Mouse (Mus musculus): Measurements from ENCODE around the gene Creb5. TPM values are rescaled to one million over a fixed set of nuclear protein-coding genes. Genes with fewer than 3 reads are reported as not detected.

Creb5 gene
- polyA plus RNA-seq, 1 experiment from 2014 or later: 2.5 TPM

DNA sequence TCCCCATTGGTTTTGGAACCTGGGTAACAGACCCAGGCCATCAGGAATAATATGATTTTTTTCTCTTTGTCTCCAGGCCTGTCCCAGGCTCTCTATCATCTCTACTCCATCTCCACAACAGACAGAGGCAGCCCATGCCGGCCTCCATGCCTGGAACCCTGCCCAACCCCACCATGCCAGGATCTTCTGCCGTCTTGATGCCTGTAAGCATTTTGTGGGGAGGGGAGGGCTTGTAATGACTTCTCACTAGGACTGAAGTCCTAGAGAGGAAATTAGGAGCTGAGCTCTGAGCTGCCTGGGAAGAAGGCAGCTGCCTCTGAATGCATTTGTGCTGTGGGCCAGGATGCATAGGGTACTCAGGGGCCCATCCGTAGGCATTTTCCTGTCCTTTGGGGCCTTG lies 317.3 kb downstream of the Creb5 start:
- Histone ChIP-seq H3K9ac (ENCODE audit: low read depth, low read length) (no peak overlapping the region), H3K36me3 (ENCODE audit: control insufficient read depth, insufficient read depth, low read length) (no peaks in the 10 kb centered on the region), H3K27me3 (ENCODE audit: control insufficient read depth, insufficient read depth, low read depth, low read length) (no peaks in the 10 kb centered on the region), H3K27ac (ENCODE audit: low read length) (no peak overlapping the region), H3K4me2 (ENCODE audit: low read length) (no peak overlapping the region), H3K9me3 (replicated peaks; ENCODE audit: control insufficient read depth, low read length, poor library complexity, severe bottlenecking) (no peaks in the 10 kb centered on the region), H3K4me3 (ENCODE audit: low read depth, low read length) (no peak overlapping the region), H3K4me1 (ENCODE audit: control insufficient read depth, insufficient read depth, low read length) (no peaks in the 10 kb centered on the region)
- 71% methylated on average over 3 of the region's 3 CpGs for WGBS
- ATAC-seq: no peak

DNA sequence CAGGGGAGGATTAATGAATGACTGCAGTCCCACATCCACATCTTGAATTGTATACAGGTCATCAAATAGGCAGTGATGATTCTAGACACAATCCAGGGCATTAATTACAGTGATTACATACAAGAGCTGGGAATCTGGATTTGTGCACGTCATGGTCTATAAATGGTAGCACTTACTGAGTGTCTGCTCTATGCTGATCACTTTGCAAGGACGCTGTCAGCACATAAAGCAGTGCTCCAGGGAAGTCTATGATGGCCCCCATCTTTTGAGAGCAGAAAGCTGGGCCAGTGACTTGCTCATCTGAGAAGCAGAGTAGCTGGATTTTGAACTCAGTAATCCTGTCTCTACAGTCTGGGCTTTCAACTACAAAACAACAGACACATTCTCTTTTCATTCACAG lies 318.1 kb downstream of the Creb5 start:
- Histone ChIP-seq H3K36me3 (ENCODE audit: control insufficient read depth, insufficient read depth, low read length) (no peaks in the 10 kb centered on the region), H3K4me1 (ENCODE audit: control insufficient read depth, insufficient read depth, low read length) (no peaks in the 10 kb centered on the region), H3K9me3 (replicated peaks; ENCODE audit: control insufficient read depth, low read length, poor library complexity, severe bottlenecking) (no peaks in the 10 kb centered on the region), H3K4me2 (ENCODE audit: low read length) (no peak overlapping the region), H3K27me3 (ENCODE audit: control insufficient read depth, insufficient read depth, low read depth, low read length) (no peaks in the 10 kb centered on the region), H3K9ac (ENCODE audit: low read depth, low read length) (no peak overlapping the region), H3K27ac (ENCODE audit: low read length) (no peak overlapping the region), H3K4me3 (ENCODE audit: low read depth, low read length) (no peak overlapping the region)
- 72% methylated on average over 2 of the region's 2 CpGs for WGBS
- ATAC-seq: no peak

DNA sequence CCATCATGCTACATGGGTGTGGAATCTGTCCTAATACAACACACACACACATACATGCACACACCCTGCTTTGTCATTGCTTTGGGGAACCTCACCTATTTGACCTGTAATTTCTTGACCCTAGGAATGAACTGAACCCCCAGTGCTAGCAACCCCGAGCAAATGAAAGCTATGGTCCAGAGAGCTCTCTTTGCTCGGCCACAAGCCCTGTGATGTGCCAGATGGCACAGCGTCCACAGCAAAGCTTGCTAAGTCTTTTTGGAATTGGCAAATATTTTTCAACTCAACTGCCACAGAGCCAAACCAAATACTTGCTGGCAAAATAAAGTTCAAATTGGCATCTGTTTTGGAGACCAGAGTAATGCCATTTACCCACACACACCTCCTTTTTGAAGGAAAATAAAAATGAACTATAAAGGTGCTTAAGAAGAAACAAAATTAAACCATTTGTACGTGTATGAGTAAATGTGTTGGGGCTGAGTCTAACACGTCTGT lies 324.4 kb downstream of the Creb5 start:
- Histone ChIP-seq H3K4me2 (ENCODE audit: low read length) (no peak overlapping the region), H3K4me3 (ENCODE audit: low read depth, low read length) (no peak overlapping the region), H3K9ac (ENCODE audit: low read depth, low read length) (no peak overlapping the region), H3K27ac (ENCODE audit: low read length) (no peak overlapping the region), H3K36me3 (ENCODE audit: control insufficient read depth, insufficient read depth, low read length) (no peaks in the 10 kb centered on the region), H3K9me3 (replicated peaks; ENCODE audit: control insufficient read depth, low read length, poor library complexity, severe bottlenecking) (no peaks in the 10 kb centered on the region), H3K4me1 (ENCODE audit: control insufficient read depth, insufficient read depth, low read length) (peaks cover 7% of the 10 kb centered on the region), H3K27me3 (ENCODE audit: control insufficient read depth, insufficient read depth, low read depth, low read length) (no peaks in the 10 kb centered on the region)
- no peak for ATAC-seq
- 83% methylated on average over 5 of the region's 5 CpGs for WGBS

DNA sequence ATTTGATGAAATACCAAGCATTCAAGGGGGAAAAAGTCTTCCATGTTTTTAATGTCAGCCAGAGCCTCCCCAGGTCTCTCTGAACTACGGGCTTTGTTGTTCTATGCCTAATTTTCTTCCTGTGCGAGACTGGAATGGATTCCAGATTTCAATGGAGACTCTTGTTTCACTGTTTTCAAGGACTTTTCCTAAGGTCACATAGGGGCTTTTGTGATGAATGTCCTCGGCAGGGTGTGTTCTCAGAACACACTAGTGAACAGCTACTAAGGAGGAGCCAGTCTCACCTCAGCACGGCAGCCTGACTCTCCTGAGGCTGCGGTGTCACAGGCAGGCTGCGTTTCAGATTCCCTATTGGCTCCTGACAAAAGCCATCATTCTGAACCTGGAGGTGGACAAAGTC lies 325.6 kb downstream of the Creb5 start:
- Histone ChIP-seq H3K4me1 (ENCODE audit: control insufficient read depth, insufficient read depth, low read length) (peaks cover 7% of the 10 kb centered on the region), H3K4me2 (ENCODE audit: low read length) (peak overlapping the region; percentile 16; the same call in 1 of the 2 replicates), H3K27ac (ENCODE audit: low read length) (no peak overlapping the region), H3K9ac (ENCODE audit: low read depth, low read length) (no peak overlapping the region), H3K36me3 (ENCODE audit: control insufficient read depth, insufficient read depth, low read length) (no peaks in the 10 kb centered on the region), H3K27me3 (ENCODE audit: control insufficient read depth, insufficient read depth, low read depth, low read length) (no peaks in the 10 kb centered on the region), H3K4me3 (ENCODE audit: low read depth, low read length) (no peak overlapping the region), H3K9me3 (replicated peaks; ENCODE audit: control insufficient read depth, low read length, poor library complexity, severe bottlenecking) (no peaks in the 10 kb centered on the region)
- 54% methylated on average over 6 of the region's 6 CpGs for WGBS
- ATAC-seq: no peak

DNA sequence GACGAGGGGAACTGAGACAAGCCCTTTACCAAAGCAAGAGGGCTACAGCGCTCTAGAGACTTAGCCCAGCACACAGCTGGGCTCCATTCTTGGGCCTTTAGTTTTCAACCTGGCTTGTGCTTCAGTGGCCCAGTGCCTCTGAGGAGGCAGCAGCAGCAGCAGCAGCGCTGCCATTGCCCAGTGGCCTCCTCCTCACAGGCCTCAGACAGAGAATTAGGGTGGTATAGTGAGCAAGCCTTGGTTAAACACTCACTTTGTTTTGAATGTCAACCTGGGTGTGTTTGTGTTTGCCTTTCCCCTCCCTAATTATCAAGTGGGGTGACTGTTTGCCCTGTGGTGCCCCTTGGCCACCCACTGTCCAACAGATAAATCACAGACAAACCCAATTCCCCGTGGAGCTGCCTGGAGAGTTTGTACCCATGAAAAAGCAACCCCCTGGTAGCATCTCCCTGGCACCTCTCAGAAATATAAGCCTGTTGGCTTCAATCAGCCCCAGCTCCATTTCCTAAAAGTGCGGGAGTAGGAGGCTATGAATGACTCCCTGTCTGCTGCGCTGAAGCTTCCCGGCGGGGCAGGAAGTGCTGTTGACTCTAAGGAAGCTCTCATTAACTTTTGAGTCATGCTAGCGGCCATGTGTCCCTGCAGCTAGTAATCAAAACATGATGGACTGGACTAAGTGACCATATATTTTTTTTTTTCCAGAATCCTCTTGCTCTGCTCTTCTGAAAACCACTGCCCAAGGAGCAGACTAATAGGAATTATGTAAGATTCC lies 328.6 kb downstream of the Creb5 start:
- Histone ChIP-seq H3K4me1 (ENCODE audit: control insufficient read depth, insufficient read depth, low read length) (peaks cover 7% of the 10 kb centered on the region), H3K27ac (ENCODE audit: low read length) (no peak overlapping the region), H3K4me3 (ENCODE audit: low read depth, low read length) (no peak overlapping the region), H3K4me2 (ENCODE audit: low read length) (no peak overlapping the region), H3K9ac (ENCODE audit: low read depth, low read length) (no peak overlapping the region), H3K9me3 (replicated peaks; ENCODE audit: control insufficient read depth, low read length, poor library complexity, severe bottlenecking) (no peaks in the 10 kb centered on the region), H3K27me3 (ENCODE audit: control insufficient read depth, insufficient read depth, low read depth, low read length) (no peaks in the 10 kb centered on the region; the same call in 1 of the 2 replicates), H3K36me3 (ENCODE audit: control insufficient read depth, insufficient read depth, low read length) (no peaks in the 10 kb centered on the region)
- 74% methylated on average over 9 of the region's 9 CpGs for WGBS
- ATAC-seq: no peak

DNA sequence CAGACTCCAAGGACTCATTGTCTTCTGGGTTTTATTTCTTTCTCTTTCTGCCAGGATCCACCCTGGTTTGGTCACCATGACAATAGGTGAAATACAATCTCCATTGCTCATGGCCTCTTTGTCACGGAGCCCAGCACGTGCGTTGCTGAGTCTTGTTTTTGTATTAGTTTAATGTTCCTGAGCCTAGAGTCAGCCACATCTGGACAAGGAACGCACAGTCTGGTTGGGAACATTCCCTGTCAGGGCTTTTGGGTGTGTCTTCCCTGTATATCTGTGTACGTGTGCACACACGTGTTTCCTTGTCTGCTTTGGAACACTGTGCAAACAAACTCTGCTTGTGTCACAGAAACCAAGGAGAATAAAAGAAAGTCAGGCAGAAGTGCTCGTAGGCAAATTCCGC lies 331.1 kb downstream of the Creb5 start:
- no peaks in the 10 kb centered on the region; the same call in 1 of the 2 replicates for H3K27me3 ChIP-seq (ENCODE audit: control insufficient read depth, insufficient read depth, low read depth, low read length)
- H3K9me3 ChIP-seq (replicated peaks; ENCODE audit: control insufficient read depth, low read length, poor library complexity, severe bottlenecking): no peaks in the 10 kb centered on the region
- 74% methylated on average over 8 of the region's 8 CpGs for WGBS
- no peak overlapping the region for H3K9ac ChIP-seq (ENCODE audit: low read depth, low read length)
- no peak overlapping the region for H3K27ac ChIP-seq (ENCODE audit: low read length)
- no peak overlapping the region for H3K4me3 ChIP-seq (ENCODE audit: low read depth, low read length)
- H3K36me3 ChIP-seq (ENCODE audit: control insufficient read depth, insufficient read depth, low read length): no peaks in the 10 kb centered on the region
- ATAC-seq: no peak
- no peak overlapping the region for H3K4me2 ChIP-seq (ENCODE audit: low read length)
- no peaks in the 10 kb centered on the region for H3K4me1 ChIP-seq (ENCODE audit: control insufficient read depth, insufficient read depth, low read length)

DNA sequence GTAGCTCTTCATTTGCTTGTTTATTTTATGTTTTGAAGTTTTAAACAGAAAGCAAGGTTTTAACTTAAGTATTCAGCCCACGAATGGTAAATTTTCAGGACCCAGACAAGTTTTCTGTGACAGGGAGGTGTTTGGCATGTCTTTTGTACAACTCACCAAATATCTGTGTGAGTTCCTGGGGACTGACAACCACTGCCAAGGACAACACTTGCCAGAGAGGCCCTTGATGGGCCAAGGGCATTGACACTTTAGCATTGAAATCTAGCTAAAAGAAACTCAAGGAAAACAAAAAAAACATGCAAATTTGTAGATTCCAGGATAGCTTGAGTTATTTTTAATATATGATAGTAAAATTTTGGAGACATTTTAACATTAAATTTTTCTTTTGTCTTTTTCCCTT lies 332.6 kb downstream of the Creb5 start:
- 60% methylated on average over 1 of the region's 1 CpGs for WGBS
- no peak for ATAC-seq

DNA sequence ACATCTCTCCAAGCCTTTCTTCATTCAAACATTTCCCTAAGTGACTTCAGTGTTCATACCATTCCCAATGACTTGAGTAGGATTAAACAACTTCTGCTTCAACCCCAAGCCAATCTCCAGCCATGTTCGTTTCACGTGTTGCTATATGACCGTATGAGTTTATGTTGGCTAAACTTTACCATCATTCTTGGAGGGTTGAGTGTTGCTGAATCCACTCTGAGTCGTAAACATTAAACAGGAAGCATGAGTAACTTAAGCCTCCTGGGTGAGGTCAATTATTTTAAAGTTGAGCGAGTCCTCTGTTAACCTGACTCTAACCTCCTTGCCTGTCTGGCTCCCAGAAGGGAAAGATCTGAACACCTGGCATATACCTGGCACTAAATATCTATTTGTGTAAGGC lies 334.2 kb downstream of the Creb5 start:
- no peak overlapping the region for H3K27ac ChIP-seq (ENCODE audit: low read length)
- H3K4me1 ChIP-seq (ENCODE audit: control insufficient read depth, insufficient read depth, low read length): peaks cover 5% of the 10 kb centered on the region; the same call in 1 of the 2 replicates
- no peak overlapping the region for H3K4me2 ChIP-seq (ENCODE audit: low read length)
- WGBS: 87% methylated on average over 5 of the region's 5 CpGs
- H3K36me3 ChIP-seq (ENCODE audit: control insufficient read depth, insufficient read depth, low read length): no peaks in the 10 kb centered on the region
- ATAC-seq: no peak
- no peaks in the 10 kb centered on the region; the same call in 1 of the 2 replicates for H3K27me3 ChIP-seq (ENCODE audit: control insufficient read depth, insufficient read depth, low read depth, low read length)
- H3K9ac ChIP-seq (ENCODE audit: low read depth, low read length): no peak overlapping the region
- no peaks in the 10 kb centered on the region for H3K9me3 ChIP-seq (replicated peaks; ENCODE audit: control insufficient read depth, low read length, poor library complexity, severe bottlenecking)
- no peak overlapping the region for H3K4me3 ChIP-seq (ENCODE audit: low read depth, low read length)

More for the DNA sequence above, 332.6 kb downstream of the Creb5 start:
- Histone ChIP-seq H3K27ac (ENCODE audit: low read length) (no peak overlapping the region), H3K4me1 (ENCODE audit: control insufficient read depth, insufficient read depth, low read length) (no peaks in the 10 kb centered on the region), H3K27me3 (ENCODE audit: control insufficient read depth, insufficient read depth, low read depth, low read length) (no peaks in the 10 kb centered on the region; the same call in 1 of the 2 replicates), H3K4me2 (ENCODE audit: low read length) (no peak overlapping the region), H3K4me3 (ENCODE audit: low read depth, low read length) (no peak overlapping the region), H3K36me3 (ENCODE audit: control insufficient read depth, insufficient read depth, low read length) (no peaks in the 10 kb centered on the region), H3K9ac (ENCODE audit: low read depth, low read length) (no peak overlapping the region), H3K9me3 (replicated peaks; ENCODE audit: control insufficient read depth, low read length, poor library complexity, severe bottlenecking) (no peaks in the 10 kb centered on the region)

DNA sequence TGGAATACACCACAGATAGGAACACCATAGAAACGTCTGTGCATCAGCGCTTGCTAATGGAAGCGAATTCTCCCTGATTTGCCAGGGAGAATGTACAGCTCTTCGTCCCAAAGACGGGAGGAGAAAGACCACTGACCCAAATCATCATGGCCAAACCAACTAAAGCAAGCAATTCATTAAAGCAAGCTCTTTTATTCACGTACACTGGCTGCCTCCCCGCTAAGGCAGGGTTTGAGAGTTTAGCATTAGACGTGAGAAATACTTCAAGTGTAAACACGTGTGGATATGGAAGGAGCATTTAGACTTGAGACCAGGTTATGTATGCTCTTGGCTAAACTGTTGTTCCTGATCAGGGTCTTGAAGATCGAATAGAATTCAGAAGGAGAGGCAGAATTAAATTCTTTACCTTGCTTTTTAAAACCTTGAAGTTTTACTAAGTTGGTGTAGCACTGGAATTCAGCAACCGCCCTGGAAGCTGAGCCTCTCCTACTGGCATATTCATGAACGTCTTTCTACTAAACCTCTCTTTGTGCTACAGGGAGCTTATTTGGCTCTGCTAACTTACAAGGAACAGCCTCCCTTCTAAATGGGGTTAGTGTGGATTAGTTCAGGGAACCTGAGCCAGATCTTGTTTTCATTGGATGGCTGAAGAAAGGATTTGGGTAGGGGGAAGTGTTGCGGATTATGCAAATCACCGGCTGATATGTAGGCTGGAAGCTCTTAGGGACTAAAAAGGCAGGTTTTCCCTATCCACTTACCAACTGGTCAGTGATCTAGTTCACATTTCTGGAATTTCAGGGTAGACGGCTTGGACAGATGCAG lies 337.6 kb downstream of the Creb5 start:
- Histone ChIP-seq H3K4me2 (ENCODE audit: low read length) (no peak overlapping the region), H3K9ac (ENCODE audit: low read depth, low read length) (no peak overlapping the region), H3K27ac (ENCODE audit: low read length) (peak overlapping the region; percentile 63), H3K9me3 (replicated peaks; ENCODE audit: control insufficient read depth, low read length, poor library complexity, severe bottlenecking) (no peaks in the 10 kb centered on the region), H3K36me3 (ENCODE audit: control insufficient read depth, insufficient read depth, low read length) (no peaks in the 10 kb centered on the region), H3K27me3 (ENCODE audit: control insufficient read depth, insufficient read depth, low read depth, low read length) (no peaks in the 10 kb centered on the region), H3K4me1 (ENCODE audit: control insufficient read depth, insufficient read depth, low read length) (peaks cover 5% of the 10 kb centered on the region; the same call in 1 of the 2 replicates), H3K4me3 (ENCODE audit: low read depth, low read length) (no peak overlapping the region)
- WGBS: 14% methylated on average over 15 of the region's 15 CpGs
- ATAC-seq: peak; percentile 71

Data from midbrain, embryonic 16.5 days (tissue).